14 mouse cellular contexts compared by ENCODE assay signal in genomic region chr8:57400776-57401631, GRCm38 (mm10). TPM values are rescaled to one million over a fixed set of nuclear protein-coding genes. Genes with fewer than 3 reads are reported as not detected.
DNase-seq lines count a peak whose midpoint lies in the region; ATAC-seq lines count a peak whose summit lies in the region.
"Had no signal": no experiment of that assay in that cellular context is flagged by ENCODE, and none has a peak within 500 bp of the region (broad histone marks: within the 10 kb centered on the region; RNA-seq: fewer than 3 reads in every experiment).

No protein-coding gene starts in this region.

- H3K4me1 ChIP-seq in heart, embryonic 13.5 days: peaks cover 58% of the 10 kb centered on the region
- H3K4me1 ChIP-seq in midbrain, embryonic 15.5 days: no peaks in the 10 kb centered on the region

- peak; percentile 53 for DNase-seq in kidney, adult 9 months
- DNase-seq in kidney, postnatal 10 days: no peak
- no peak for DNase-seq in yolk sac, embryonic 10.5 days (ENCODE audit: low spot score)
- no peak for DNase-seq in lung, postnatal 25 days (ENCODE audit: low spot score)
- DNase-seq in right cerebral cortex, postnatal 25 days: no peak
- DNase-seq: cerebellum, adult 11-12 months; embryo, embryonic 11 days; liver, postnatal 0 days had no signal

- ATAC-seq in activated CD4-positive, CD25-positive, alpha-beta regulatory T cell, adult 4 months: peak; percentile 36
- ATAC-seq in heart, embryonic 13.5 days (ENCODE audit: extremely low read depth, insufficient number of reproducible peaks, low FRiP score, low TSS enrichment): peak; percentile 61; the same call in 1 of the 2 replicates
- ATAC-seq in midbrain, embryonic 15.5 days (replicated peaks): peak; percentile 30; the same call in 1 of the 2 replicates
- ATAC-seq: liver, postnatal 0 days had no signal

- no peaks in the 10 kb centered on the region for H3K27me3 ChIP-seq in heart, embryonic 13.5 days (replicated peaks)
- no peaks in the 10 kb centered on the region for H3K27me3 ChIP-seq in midbrain, embryonic 15.5 days (replicated peaks)
- H3K27me3 ChIP-seq: limb, embryonic 12.5 days had no signal

- H3K36me3 ChIP-seq in heart, embryonic 13.5 days: no peaks in the 10 kb centered on the region
- no peaks in the 10 kb centered on the region for H3K36me3 ChIP-seq in midbrain, embryonic 15.5 days (replicated peaks)
- H3K36me3 ChIP-seq: forebrain, embryonic 10.5 days; limb, embryonic 12.5 days had no signal

- peak overlapping the region; percentile 94 for H3K27ac ChIP-seq in heart, embryonic 13.5 days (replicated peaks)
- H3K27ac ChIP-seq in midbrain, embryonic 15.5 days: no peak overlapping the region
- H3K27ac ChIP-seq: forebrain, embryonic 10.5 days; kidney, postnatal 0 days; limb, embryonic 12.5 days had no signal

- WGBS in heart, embryonic 13.5 days: 21% methylated on average over 12 of the region's 12 CpGs
- 23% methylated on average over 12 of the region's 12 CpGs for WGBS in midbrain, embryonic 15.5 days

- no peak overlapping the region for H3K4me3 ChIP-seq in heart, embryonic 13.5 days
- no peak overlapping the region for H3K4me3 ChIP-seq in midbrain, embryonic 15.5 days
- H3K4me3 ChIP-seq: forebrain, embryonic 10.5 days; limb, embryonic 12.5 days had no signal

- peak overlapping the region; percentile 47 for H3K4me2 ChIP-seq in heart, embryonic 13.5 days
- no peak overlapping the region for H3K4me2 ChIP-seq in midbrain, embryonic 15.5 days
- H3K4me2 ChIP-seq: limb, embryonic 12.5 days had no signal

- H3K9ac ChIP-seq in heart, embryonic 13.5 days: no peak overlapping the region; the same call in 1 of the 2 replicates
- H3K9ac ChIP-seq in midbrain, embryonic 15.5 days: no peak overlapping the region
- H3K9ac ChIP-seq: limb, embryonic 12.5 days; liver, postnatal 0 days had no signal

- no peaks in the 10 kb centered on the region for H3K9me3 ChIP-seq in heart, embryonic 13.5 days
- H3K9me3 ChIP-seq in midbrain, embryonic 15.5 days: no peaks in the 10 kb centered on the region
- H3K9me3 ChIP-seq: forebrain, embryonic 10.5 days; limb, embryonic 12.5 days had no signal

RNA-seq across cellular contexts. Expression of gene Scrg1, which starts 54.7 kb away (rescaled TPM):
- polyA plus RNA-seq in activated CD4-positive, CD25-positive, alpha-beta regulatory T cell, adult 4 months (2017; shearing (Covaris generic)): not detected
- 1.3 and 1.4 TPM in 2 replicates for polyA plus RNA-seq in heart, embryonic 13.5 days (2015; fragmentation: Nextera tagmentation; extraction: Ambion mirVana)
- polyA plus RNA-seq in midbrain, embryonic 15.5 days (2015; fragmentation: Nextera tagmentation; extraction: Ambion mirVana): 8.1 and 8.5 TPM in 2 replicates
- polyA plus RNA-seq: forebrain, embryonic 10.5 days; kidney, postnatal 0 days had no signal
